Mouse (Mus musculus): ENCODE measurements around the gene Ddx54.
A peak's percentile ranks its signal among the peaks of the same experiment; 100 is the strongest.

DNA sequence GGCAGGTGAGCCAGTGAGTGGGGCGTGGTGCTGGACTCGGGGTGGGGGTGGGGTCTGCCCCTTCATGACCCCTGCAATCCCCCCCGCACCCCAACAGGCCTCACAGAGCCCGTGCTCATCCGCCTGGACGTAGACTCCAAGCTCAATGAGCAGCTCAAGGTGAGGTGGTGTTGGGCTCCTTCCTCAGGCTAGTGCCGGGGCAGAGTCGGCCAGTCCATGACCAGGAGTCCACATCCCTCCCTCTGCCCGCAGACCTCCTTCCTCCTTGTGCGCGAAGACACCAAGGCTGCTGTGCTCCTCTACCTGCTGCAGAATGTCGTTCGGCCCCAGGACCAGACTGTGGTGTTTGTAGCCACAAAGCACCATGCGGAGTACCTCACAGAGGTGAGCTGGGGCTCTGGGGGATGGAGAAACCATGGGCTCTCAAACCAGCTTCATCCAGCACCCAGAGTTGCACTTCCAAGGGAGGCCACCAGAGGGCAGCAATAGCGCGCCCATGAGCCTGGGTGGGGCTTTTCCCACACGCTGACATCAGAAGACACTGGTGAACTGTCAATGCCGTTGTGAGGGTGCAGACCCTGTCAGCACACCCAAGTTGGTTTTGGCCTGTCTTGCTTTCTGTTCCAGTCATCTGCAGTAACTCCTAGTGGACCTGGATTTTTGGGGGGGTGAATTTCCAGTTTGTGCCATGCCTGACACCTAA lies 8.0 kb downstream of the Ddx54 start:
- TF ChIP-seq POLR2A (IDR thresholded peaks at IDR 0.05; ENCODE audit: insufficient read depth, low read length): no peak
- peak; percentile 94 for TF ChIP-seq CTCF (IDR thresholded peaks at IDR 0.05; ENCODE audit: low read depth, low read length)
- TF ChIP-seq EP300 (IDR thresholded peaks at IDR 0.05; ENCODE audit: insufficient read depth, low read depth, low read length): no peak

Measured in ES-Bruce4 (cell line).